Mouse (Mus musculus) intestine, embryonic 14.5 days (tissue): Measurements from ENCODE around the gene Atg10. TPM values are rescaled to one million over a fixed set of nuclear protein-coding genes. Genes with fewer than 3 reads are reported as not detected.

ENCODE experiments used
- ATAC-seq: fragments of 200-750 bp; cut with Nextera tagmentation; replicated peaks from 2 replicates; pipeline ENCODE4 v1.8.0; 2017; ENCODE audit warnings: low read depth, moderate number of reproducible peaks, moderate TSS enrichment, moderate library complexity; ENCODE audit not compliant: low FRiP score, low TSS enrichment
- DNase-seq: peaks from one replicate; pipeline ENCODE4 v3.0.0-alpha.2; 2018; ENCODE audit warnings: low spot score
- H3K27ac ChIP-seq: fragments of 300-500 bp; sonication (generic); 2 replicates; pipeline ENCODE4 v1.5.1; 2014; ENCODE audit warnings: low read depth, mild to moderate bottlenecking, control low read depth
- H3K27me3 ChIP-seq: fragments of 300-500 bp; sonication (generic); replicated peaks from 2 replicates; pipeline ENCODE4 v1.6.1; 2014; ENCODE audit warnings: low read length, control low read depth; ENCODE audit not compliant: control insufficient read depth, insufficient read depth
- H3K36me3 ChIP-seq: fragments of 300-500 bp; sonication (generic); 2 replicates; pipeline ENCODE4 v1.6.1; 2014; ENCODE audit warnings: low read length, control low read depth; ENCODE audit not compliant: control insufficient read depth, insufficient read depth
- H3K4me1 ChIP-seq: fragments of 300-500 bp; sonication (generic); replicated peaks from 2 replicates; pipeline ENCODE4 v1.6.1; 2014; ENCODE audit warnings: low read length, control low read depth, mixed read lengths; ENCODE audit not compliant: control insufficient read depth, insufficient read depth
- H3K4me2 ChIP-seq: fragments of 300-500 bp; sonication (generic); 2 replicates; pipeline ENCODE4 v1.6.1; 2014; ENCODE audit warnings: low read length
- H3K4me3 ChIP-seq: fragments of 300-500 bp; sonication (generic); 2 replicates; pipeline ENCODE4 v1.5.1; 2014; ENCODE audit warnings: low read depth, low read length, control low read depth, mixed read lengths
- H3K9ac ChIP-seq: fragments of 300-500 bp; sonication (generic); 2 replicates; pipeline ENCODE4 v1.6.1; 2014; ENCODE audit warnings: mild to moderate bottlenecking, low read length
- H3K9me3 ChIP-seq: fragments of 300-500 bp; sonication (generic); 2 replicates; pipeline ENCODE4 v1.6.1; 2016; ENCODE audit warnings: low read length, control low read depth; ENCODE audit not compliant: control insufficient read depth
- WGBS: fragments of 180-500 bp; shearing (Covaris S2); extraction: QIAGEN DNeasy Blood & Tissue Kit; methylation state at CpG from one replicate; pipeline ENCODE4 v1.1.7; 2014; 5-methylcytosine and 5-hydroxymethylcytosine counted together
- polyA plus RNA-seq: library from polyadenylated mRNA; unstranded; fragments of >200 nt; fragmentation: Nextera tagmentation; extraction: Ambion mirVana; gene quantifications from 2 replicates; pipeline ENCODE4 v1.2.1, GENCODE M21; 2014

Atg10 gene
- polyA plus RNA-seq, 1 experiment from 2014 or later: 14.5 TPM

GRCm38 (mm10) chr13:91184226-91184625 is 39.5 kb downstream of the Atg10 start:
- Histone ChIP-seq H3K4me2 (no peak overlapping the region), H3K9ac (no peak overlapping the region), H3K9me3 (no peaks in the 10 kb centered on the region), H3K36me3 (no peaks in the 10 kb centered on the region), H3K27me3 (no peaks in the 10 kb centered on the region), H3K4me3 (no peak overlapping the region), H3K27ac (no peak overlapping the region), H3K4me1 (no peaks in the 10 kb centered on the region)
- WGBS: 62% methylated on average over 3 of the region's 3 CpGs
- DNase-seq (no peak), ATAC-seq (no peak)

DNA sequence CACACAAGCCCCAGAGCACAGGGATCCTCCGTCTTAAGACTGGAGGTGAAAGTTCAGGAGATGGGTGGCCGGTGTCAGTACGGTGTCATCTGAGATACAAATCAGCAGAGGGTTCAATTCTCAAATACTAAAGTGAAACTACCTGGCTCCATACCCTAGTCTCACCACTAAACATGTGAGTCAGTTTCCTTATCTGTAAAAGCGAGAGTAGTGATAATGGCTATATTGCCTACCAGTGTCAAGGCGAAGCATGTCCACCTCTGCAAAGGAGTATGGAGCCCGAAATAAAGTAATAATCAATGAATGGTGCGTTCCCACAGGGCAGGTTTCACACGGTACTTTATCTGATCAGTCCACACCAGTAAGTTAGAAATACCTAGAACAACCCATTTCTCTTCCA is 43.4 kb downstream of the Atg10 start:
- Histone ChIP-seq H3K4me3 (no peak overlapping the region), H3K27me3 (no peaks in the 10 kb centered on the region), H3K27ac (no peak overlapping the region), H3K36me3 (no peaks in the 10 kb centered on the region), H3K9ac (no peak overlapping the region), H3K4me2 (no peak overlapping the region), H3K9me3 (no peaks in the 10 kb centered on the region), H3K4me1 (no peaks in the 10 kb centered on the region)
- DNase-seq (no peak), ATAC-seq (no peak)
- 79% methylated on average over 8 of the region's 8 CpGs for WGBS

GRCm38 (mm10) chr13:91179174-91179899 is 44.4 kb downstream of the Atg10 start:
- no peaks in the 10 kb centered on the region for H3K27me3 ChIP-seq
- H3K9ac ChIP-seq: no peak overlapping the region
- no peak overlapping the region for H3K4me3 ChIP-seq
- H3K4me2 ChIP-seq: no peak overlapping the region
- no peak overlapping the region for H3K27ac ChIP-seq
- WGBS: 79% methylated on average over 8 of the region's 8 CpGs
- H3K9me3 ChIP-seq: no peaks in the 10 kb centered on the region
- no peaks in the 10 kb centered on the region for H3K36me3 ChIP-seq
- H3K4me1 ChIP-seq: no peaks in the 10 kb centered on the region
- no peak for ATAC-seq
- DNase-seq: no peak

- Histone ChIP-seq H3K36me3 (no peaks in the 10 kb centered on the region), H3K27me3 (no peaks in the 10 kb centered on the region), H3K4me1 (no peaks in the 10 kb centered on the region), H3K9me3 (no peaks in the 10 kb centered on the region), H3K27ac (no peak overlapping the region), H3K9ac (no peak overlapping the region), H3K4me3 (no peak overlapping the region), H3K4me2 (no peak overlapping the region)
- ATAC-seq (no peak), DNase-seq (no peak)
- 64% methylated on average over 9 of the region's 9 CpGs for WGBS
Measured at GRCm38 (mm10) chr13:91178428-91179160, 45.2 kb downstream of the Atg10 start.

GRCm38 (mm10) chr13:91175347-91175746 is 48.4 kb downstream of the Atg10 start:
- Histone ChIP-seq H3K4me1 (no peaks in the 10 kb centered on the region), H3K9ac (no peak overlapping the region), H3K9me3 (no peaks in the 10 kb centered on the region), H3K4me3 (no peak overlapping the region), H3K27me3 (no peaks in the 10 kb centered on the region), H3K36me3 (no peaks in the 10 kb centered on the region), H3K27ac (no peak overlapping the region), H3K4me2 (no peak overlapping the region)
- WGBS: 75% methylated on average over 3 of the region's 3 CpGs
- DNase-seq (no peak), ATAC-seq (no peak)

DNA sequence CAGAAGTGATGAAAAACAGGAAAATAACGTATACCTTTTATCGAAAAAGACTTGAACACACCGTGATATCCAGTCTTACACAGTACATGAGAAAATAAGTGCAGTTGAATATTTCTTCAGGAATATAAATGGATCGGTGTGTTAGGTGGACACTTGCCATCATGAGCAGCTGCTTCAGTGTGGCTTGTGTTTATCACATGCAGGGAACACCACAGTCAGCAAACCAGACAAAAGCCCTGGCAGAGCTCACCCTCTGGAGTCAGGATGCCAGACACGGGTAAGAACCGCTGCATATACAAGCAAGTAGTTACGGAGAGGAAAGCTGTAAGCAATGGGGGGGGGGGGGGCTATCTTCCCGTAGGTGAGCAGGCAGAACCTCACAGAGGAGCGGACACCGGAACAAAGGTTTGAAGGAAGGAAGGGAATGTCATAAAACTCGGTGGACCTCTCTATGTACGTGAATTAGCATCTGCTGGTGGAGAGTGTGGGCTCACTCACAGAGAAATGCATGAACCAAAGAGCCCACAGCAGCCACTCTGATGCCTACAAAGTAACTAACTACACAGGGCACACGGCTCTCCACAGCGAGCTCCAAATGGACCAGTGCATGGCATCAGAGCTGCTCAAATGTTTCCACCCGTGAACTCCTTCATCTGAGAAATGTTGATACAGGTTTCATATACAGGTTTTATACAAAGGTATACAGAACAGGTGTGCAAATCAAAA is 51.8 kb downstream of the Atg10 start:
- H3K27ac ChIP-seq: no peak overlapping the region
- no peak overlapping the region for H3K9ac ChIP-seq
- no peaks in the 10 kb centered on the region; the same call in 1 of the 2 replicates for H3K4me1 ChIP-seq
- H3K36me3 ChIP-seq: no peaks in the 10 kb centered on the region
- 77% methylated on average over 14 of the region's 15 CpGs for WGBS
- no peak overlapping the region for H3K4me2 ChIP-seq
- H3K27me3 ChIP-seq: no peaks in the 10 kb centered on the region
- no peak for DNase-seq
- no peak overlapping the region for H3K4me3 ChIP-seq
- no peaks in the 10 kb centered on the region for H3K9me3 ChIP-seq
- no peak for ATAC-seq

GRCm38 (mm10) chr13:91171205-91171604 is 52.6 kb downstream of the Atg10 start:
- Histone ChIP-seq H3K4me3 (no peak overlapping the region), H3K36me3 (no peaks in the 10 kb centered on the region), H3K4me2 (no peak overlapping the region), H3K27ac (no peak overlapping the region), H3K27me3 (no peaks in the 10 kb centered on the region), H3K9ac (no peak overlapping the region), H3K4me1 (no peaks in the 10 kb centered on the region; the same call in 1 of the 2 replicates), H3K9me3 (no peaks in the 10 kb centered on the region)
- WGBS: 89% methylated on average over 5 of the region's 5 CpGs
- ATAC-seq (no peak), DNase-seq (no peak)

GRCm38 (mm10) chr13:91169529-91170319 is 54.0 kb downstream of the Atg10 start:
- Histone ChIP-seq H3K9ac (no peak overlapping the region), H3K4me3 (no peak overlapping the region), H3K27me3 (no peaks in the 10 kb centered on the region), H3K36me3 (no peaks in the 10 kb centered on the region), H3K9me3 (no peaks in the 10 kb centered on the region), H3K27ac (no peak overlapping the region), H3K4me2 (no peak overlapping the region), H3K4me1 (no peaks in the 10 kb centered on the region; the same call in 1 of the 2 replicates)
- 79% methylated on average over 17 of the region's 17 CpGs for WGBS
- ATAC-seq (no peak), DNase-seq (no peak)
